Mouse (Mus musculus) right cerebral cortex, postnatal 14 days (tissue): Measurements from ENCODE around the gene Lcn10.
"Not testable (repeated sequence)": the region's sequence is repeated elsewhere in the genome, so short reads cannot be mapped to it uniquely, and the experiment has no call there.

Experiments used
- DNase-seq: peaks from one replicate; pipeline ENCODE4 v3.0.0; 2022

Gene Lcn10

DNA sequence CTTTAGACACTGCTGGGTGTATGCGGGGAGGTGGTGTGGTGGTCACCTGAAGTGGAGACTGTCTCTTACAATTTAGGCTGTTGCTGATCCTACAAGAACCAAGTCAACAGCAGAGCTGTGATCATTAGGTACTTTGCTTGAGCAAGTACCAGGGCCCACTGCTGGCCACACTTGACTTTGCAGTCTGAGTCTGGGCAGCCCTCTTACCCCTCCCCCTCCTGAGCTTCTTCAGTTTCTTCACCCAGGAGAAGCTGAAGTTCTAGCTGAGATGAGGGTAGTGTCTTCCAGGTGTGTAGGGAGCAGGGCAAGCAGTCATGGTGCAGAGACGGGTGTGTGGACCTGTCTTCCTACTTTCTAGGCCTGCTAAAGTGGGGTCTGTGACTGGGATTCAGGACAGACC is 25.6 kb downstream of the Lcn10 start:
- peak; percentile 55 for DNase-seq

GRCm38 (mm10) chr2:25709056-25709455 is 26.5 kb downstream of the Lcn10 start:
- not testable (repeated sequence) for DNase-seq

DNA sequence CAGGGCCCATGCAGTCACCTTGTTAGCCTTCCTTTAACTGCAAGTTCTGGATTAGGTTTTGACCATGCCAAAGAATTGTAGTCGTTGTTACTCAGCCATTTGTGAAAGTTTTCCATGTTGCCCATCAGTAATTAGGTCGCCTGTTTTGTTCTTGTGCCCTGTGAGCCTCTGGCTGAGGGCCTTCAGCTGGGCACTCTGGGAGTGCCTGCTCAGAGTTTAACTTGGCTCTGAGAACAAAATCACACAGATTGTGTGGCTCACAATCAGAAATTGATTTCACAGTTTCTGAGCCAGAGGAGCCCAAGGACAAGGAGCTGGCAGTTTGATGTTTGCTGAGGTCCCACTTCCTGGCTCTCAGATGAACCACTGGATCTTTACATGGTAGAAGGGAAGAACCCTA is 27.3 kb downstream of the Lcn10 start:
- DNase-seq = not testable (repeated sequence)

- DNase-seq = not testable (repeated sequence)
Observed at GRCm38 (mm10) chr2:25711641-25712040, 29.1 kb downstream of the Lcn10 start.

DNA sequence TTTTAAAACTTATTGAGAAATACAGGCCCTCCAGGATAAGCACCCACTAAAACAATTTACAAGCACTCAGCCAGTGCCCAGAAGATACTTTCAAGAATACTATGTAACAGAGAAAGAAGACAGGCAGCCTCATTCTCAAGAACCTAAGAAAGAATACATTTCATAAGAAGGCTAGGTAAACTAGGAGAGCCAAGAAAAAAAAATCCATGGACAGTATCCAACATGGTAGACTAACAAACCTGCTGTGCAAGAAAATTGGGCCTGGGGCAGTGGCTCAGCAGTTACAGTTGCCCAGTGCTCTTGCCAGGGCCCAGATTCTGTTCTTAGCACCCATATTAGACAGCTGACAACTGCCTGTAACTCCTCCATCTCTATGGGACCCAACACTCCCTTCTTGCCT is 34.7 kb downstream of the Lcn10 start:
- DNase-seq = no peak

- DNase-seq = no peak
Observed at GRCm38 (mm10) chr2:25733199-25733930, 50.8 kb downstream of the Lcn10 start.
